Mouse (Mus musculus): ENCODE measurements at regions not wholly inside any gene's neighbourhood (a gene's known extent, or its start where the extent isn't known, plus 50 kb on each side); places are given as distances from the start of the nearest gene placed in this dataset.
A peak's percentile ranks its signal among the peaks of the same experiment; 100 is the strongest.

- no peaks in the 10 kb centered on the region for H3K27me3 ChIP-seq
- no peak overlapping the region for H3K4me3 ChIP-seq
- ATAC-seq (ENCODE audit: borderline replicate concordance, extremely low read depth, low FRiP score, low TSS enrichment), result peak; percentile 77
- no peak overlapping the region for H3K9ac ChIP-seq
- H3K27ac ChIP-seq, result peak overlapping the region; percentile 78
- WGBS, result 13% methylated on average over 15 of the region's 15 CpGs
- no peaks in the 10 kb centered on the region for H3K9me3 ChIP-seq
- peak overlapping the region; percentile 29; the same call in 1 of the 2 replicates for H3K4me2 ChIP-seq
- H3K36me3 ChIP-seq, result no peaks in the 10 kb centered on the region
- peaks cover 29% of the 10 kb centered on the region for H3K4me1 ChIP-seq
Observed at GRCm38 (mm10) chr9:63896073-63896807, 125.6 kb downstream of the Smad6 start.

- Histone ChIP-seq H3K36me3 (no peaks in the 10 kb centered on the region), H3K27me3 (no peaks in the 10 kb centered on the region), H3K9ac (no peak overlapping the region), H3K4me3 (no peak overlapping the region), H3K4me2 (no peak overlapping the region), H3K4me1 (peaks cover 34% of the 10 kb centered on the region), H3K27ac (0 out of 2 replicates have a peak overlapping the region, but pooled peaks have one; percentile 18), H3K9me3 (no peaks in the 10 kb centered on the region)
- 40% methylated on average over 17 of the region's 17 CpGs for WGBS
- ATAC-seq (ENCODE audit: borderline replicate concordance, extremely low read depth, low FRiP score, low TSS enrichment), result no peak
Observed at GRCm38 (mm10) chr9:63892235-63892971, 129.5 kb downstream of the Smad6 start.

GRCm38 (mm10) chr9:63890717-63891116 lies 131.1 kb downstream of the Smad6 start:
- no peaks in the 10 kb centered on the region for H3K36me3 ChIP-seq
- WGBS, result 39% methylated on average over 5 of the region's 5 CpGs
- H3K27me3 ChIP-seq, result no peaks in the 10 kb centered on the region
- peak overlapping the region; percentile 7; the same call in 1 of the 2 replicates for H3K9ac ChIP-seq
- H3K4me3 ChIP-seq, result no peak overlapping the region
- H3K4me1 ChIP-seq, result peaks cover 17% of the 10 kb centered on the region
- ATAC-seq (ENCODE audit: borderline replicate concordance, extremely low read depth, low FRiP score, low TSS enrichment), result 0 out of 2 replicates have a peak, but pooled peaks have one; percentile 32
- H3K9me3 ChIP-seq, result no peaks in the 10 kb centered on the region
- H3K4me2 ChIP-seq, result no peak overlapping the region
- no peak overlapping the region for H3K27ac ChIP-seq

- ATAC-seq (ENCODE audit: borderline replicate concordance, extremely low read depth, low FRiP score, low TSS enrichment), result no peak
- no peak overlapping the region for H3K4me3 ChIP-seq
- no peak overlapping the region for H3K9ac ChIP-seq
- H3K27me3 ChIP-seq, result no peaks in the 10 kb centered on the region
- 57% methylated on average over 6 of the region's 6 CpGs for WGBS
- H3K4me2 ChIP-seq, result no peak overlapping the region
- H3K4me1 ChIP-seq, result peaks cover 12% of the 10 kb centered on the region; the same call in 1 of the 2 replicates
- H3K36me3 ChIP-seq, result no peaks in the 10 kb centered on the region
- no peak overlapping the region for H3K27ac ChIP-seq
- no peaks in the 10 kb centered on the region for H3K9me3 ChIP-seq
Observed at GRCm38 (mm10) chr9:63889570-63889969, 131.8 kb upstream of the Smad3 start.

- H3K27ac ChIP-seq, result no peak overlapping the region
- WGBS, result 67% methylated on average over 2 of the region's 2 CpGs
- H3K9me3 ChIP-seq, result no peaks in the 10 kb centered on the region
- H3K4me3 ChIP-seq, result no peak overlapping the region
- no peak overlapping the region for H3K9ac ChIP-seq
- H3K4me1 ChIP-seq, result peaks cover 15% of the 10 kb centered on the region; the same call in 1 of the 2 replicates
- no peak for ATAC-seq (ENCODE audit: borderline replicate concordance, extremely low read depth, low FRiP score, low TSS enrichment)
- H3K27me3 ChIP-seq, result no peaks in the 10 kb centered on the region
- H3K36me3 ChIP-seq, result no peaks in the 10 kb centered on the region
- H3K4me2 ChIP-seq, result no peak overlapping the region
Observed at GRCm38 (mm10) chr9:63884971-63885370, 127.2 kb upstream of the Smad3 start.

GRCm38 (mm10) chr9:63883738-63884520 lies 126.1 kb upstream of the Smad3 start:
- Histone ChIP-seq H3K27ac (no peak overlapping the region), H3K4me1 (peaks cover 20% of the 10 kb centered on the region; the same call in 1 of the 2 replicates), H3K4me2 (no peak overlapping the region), H3K27me3 (no peaks in the 10 kb centered on the region), H3K9me3 (no peaks in the 10 kb centered on the region), H3K9ac (no peak overlapping the region), H3K4me3 (no peak overlapping the region), H3K36me3 (no peaks in the 10 kb centered on the region)
- no peak for ATAC-seq (ENCODE audit: borderline replicate concordance, extremely low read depth, low FRiP score, low TSS enrichment)
- WGBS, result 69% methylated on average over 6 of the region's 6 CpGs

GRCm38 (mm10) chr9:63881692-63882091 lies 123.9 kb upstream of the Smad3 start:
- H3K4me1 ChIP-seq, result peaks cover 22% of the 10 kb centered on the region; the same call in 1 of the 2 replicates
- WGBS, result 78% methylated on average over 10 of the region's 10 CpGs

GRCm38 (mm10) chr9:63881261-63881563 lies 123.4 kb upstream of the Smad3 start:
- Histone ChIP-seq H3K4me2 (peak overlapping the region; percentile 47; the same call in 1 of the 2 replicates), H3K36me3 (no peaks in the 10 kb centered on the region), H3K9me3 (no peaks in the 10 kb centered on the region), H3K4me1 (peaks cover 22% of the 10 kb centered on the region; the same call in 1 of the 2 replicates), H3K9ac (no peak overlapping the region), H3K27me3 (no peaks in the 10 kb centered on the region), H3K4me3 (no peak overlapping the region), H3K27ac (no peak overlapping the region)
- WGBS, result 65% methylated on average over 4 of the region's 4 CpGs
- no peak for ATAC-seq (ENCODE audit: borderline replicate concordance, extremely low read depth, low FRiP score, low TSS enrichment)

More at GRCm38 (mm10) chr9:63881692-63882091, 123.9 kb upstream of the Smad3 start:
- Histone ChIP-seq H3K9me3 (no peaks in the 10 kb centered on the region), H3K4me3 (no peak overlapping the region), H3K27ac (no peak overlapping the region), H3K4me2 (no peak overlapping the region), H3K36me3 (no peaks in the 10 kb centered on the region), H3K9ac (no peak overlapping the region), H3K27me3 (no peaks in the 10 kb centered on the region)
- no peak for ATAC-seq (ENCODE audit: borderline replicate concordance, extremely low read depth, low FRiP score, low TSS enrichment)

- no peak overlapping the region for H3K9ac ChIP-seq
- 26% methylated on average over 26 of the region's 26 CpGs for WGBS
Observed at GRCm38 (mm10) chr9:63880487-63881260, 122.9 kb upstream of the Smad3 start.

GRCm38 (mm10) chr9:63879710-63880428 lies 122.1 kb upstream of the Smad3 start:
- H3K27ac ChIP-seq, result no peak overlapping the region
- H3K9ac ChIP-seq, result no peak overlapping the region
- H3K27me3 ChIP-seq, result no peaks in the 10 kb centered on the region
- peaks cover 22% of the 10 kb centered on the region; the same call in 1 of the 2 replicates for H3K4me1 ChIP-seq
- peak overlapping the region; percentile 47 for H3K4me2 ChIP-seq
- H3K4me3 ChIP-seq, result peak overlapping the region; percentile 2
- no peaks in the 10 kb centered on the region for H3K9me3 ChIP-seq
- 24% methylated on average over 15 of the region's 15 CpGs for WGBS
- no peaks in the 10 kb centered on the region for H3K36me3 ChIP-seq
- ATAC-seq (ENCODE audit: borderline replicate concordance, extremely low read depth, low FRiP score, low TSS enrichment), result no peak

More at GRCm38 (mm10) chr9:63880487-63881260, 122.9 kb upstream of the Smad3 start:
- Histone ChIP-seq H3K4me1 (peaks cover 22% of the 10 kb centered on the region; the same call in 1 of the 2 replicates), H3K27me3 (no peaks in the 10 kb centered on the region), H3K4me2 (peak overlapping the region; percentile 47), H3K36me3 (no peaks in the 10 kb centered on the region), H3K27ac (no peak overlapping the region), H3K9me3 (no peaks in the 10 kb centered on the region), H3K4me3 (0 out of 2 replicates have a peak overlapping the region, but pooled peaks have one; percentile 2)
- ATAC-seq (ENCODE audit: borderline replicate concordance, extremely low read depth, low FRiP score, low TSS enrichment), result no peak
